Mouse (Mus musculus): Measurements from ENCODE around the gene Pdgfa.

Gene Pdgfa

DNA sequence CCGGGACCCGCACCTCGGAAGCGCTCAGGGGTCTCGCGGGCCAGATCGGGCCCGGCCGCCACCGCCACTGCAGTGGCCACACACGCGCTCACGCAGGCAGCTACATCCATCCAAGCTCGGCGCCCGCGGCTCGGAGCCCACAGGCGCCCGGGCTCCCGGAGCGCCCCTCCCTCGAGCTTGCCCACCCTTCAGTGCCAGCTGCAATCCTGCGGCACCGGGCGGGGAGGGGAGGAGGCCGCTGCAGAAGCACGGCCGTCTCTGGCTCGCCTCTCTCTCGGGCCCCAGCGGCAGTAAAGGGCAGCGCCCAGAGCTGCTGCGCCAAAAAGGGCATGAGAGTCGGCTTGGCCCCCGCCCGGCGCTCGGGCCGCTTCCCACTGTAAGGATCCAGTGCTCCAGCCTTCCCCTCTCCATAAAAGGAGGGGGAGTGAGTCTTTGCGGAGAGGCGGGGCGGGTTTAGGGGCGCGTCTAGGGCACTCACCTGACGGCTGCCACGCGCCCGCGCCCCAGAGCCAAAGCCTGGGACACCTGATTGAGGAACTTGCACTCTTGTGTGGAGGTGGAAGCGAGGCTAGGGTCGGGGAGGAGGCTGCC, 1.4 kb downstream of the Pdgfa start:
- peak; percentile 21; the same call in 1 of the 2 replicates for ATAC-seq (ENCODE audit: insufficient number of reproducible peaks, low FRiP score, low TSS enrichment)

DNA sequence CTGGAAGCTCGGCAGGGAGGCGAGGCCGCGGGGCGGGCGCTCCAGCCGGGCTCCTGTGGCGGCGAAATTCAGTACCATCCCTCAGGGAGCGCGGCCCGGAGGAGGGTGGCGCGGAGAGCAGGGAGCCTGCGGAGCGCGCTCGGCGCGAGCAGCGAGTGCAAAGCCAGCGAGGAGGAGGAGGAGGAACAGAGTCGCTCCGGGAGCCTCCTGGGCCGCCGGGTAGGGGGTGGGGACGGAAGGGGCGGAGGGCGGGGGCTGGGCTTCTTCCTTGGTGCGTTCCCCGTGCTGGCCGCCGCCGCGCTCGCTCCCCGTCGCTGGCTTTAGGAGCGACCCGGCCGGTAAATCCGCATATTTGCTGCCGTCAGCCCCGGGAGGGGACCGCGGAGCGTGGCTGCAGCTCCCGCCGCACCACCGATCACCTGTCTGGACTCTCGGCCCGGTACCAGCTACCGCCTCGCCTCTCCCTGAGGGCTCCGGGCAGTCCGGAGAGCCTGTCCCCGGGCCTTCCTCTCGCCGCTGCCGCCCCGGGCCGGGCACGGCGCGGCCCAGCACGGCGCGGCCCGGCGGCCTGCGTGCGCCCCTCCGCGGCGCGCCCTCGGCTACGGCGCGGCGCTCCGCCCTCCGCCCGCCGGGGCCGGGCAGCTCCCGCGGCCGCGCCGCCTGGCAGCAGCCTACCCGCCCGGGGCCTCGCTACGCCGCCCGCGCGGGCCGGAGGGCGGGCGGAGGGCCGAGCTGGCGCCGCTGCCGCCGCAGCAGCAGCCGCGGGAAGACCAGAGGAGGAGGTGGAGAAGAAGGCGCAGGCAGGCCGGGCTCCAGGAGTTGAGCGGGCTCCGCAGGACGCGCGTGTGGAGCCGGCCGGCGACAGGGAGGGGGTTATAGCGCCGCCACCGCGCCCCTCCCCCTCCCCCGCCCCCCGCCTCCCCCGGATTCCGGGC, 2.1 kb downstream of the Pdgfa start:
- ATAC-seq (ENCODE audit: insufficient number of reproducible peaks, low FRiP score, low TSS enrichment), result peak; percentile 33; the same call in 1 of the 2 replicates

DNA sequence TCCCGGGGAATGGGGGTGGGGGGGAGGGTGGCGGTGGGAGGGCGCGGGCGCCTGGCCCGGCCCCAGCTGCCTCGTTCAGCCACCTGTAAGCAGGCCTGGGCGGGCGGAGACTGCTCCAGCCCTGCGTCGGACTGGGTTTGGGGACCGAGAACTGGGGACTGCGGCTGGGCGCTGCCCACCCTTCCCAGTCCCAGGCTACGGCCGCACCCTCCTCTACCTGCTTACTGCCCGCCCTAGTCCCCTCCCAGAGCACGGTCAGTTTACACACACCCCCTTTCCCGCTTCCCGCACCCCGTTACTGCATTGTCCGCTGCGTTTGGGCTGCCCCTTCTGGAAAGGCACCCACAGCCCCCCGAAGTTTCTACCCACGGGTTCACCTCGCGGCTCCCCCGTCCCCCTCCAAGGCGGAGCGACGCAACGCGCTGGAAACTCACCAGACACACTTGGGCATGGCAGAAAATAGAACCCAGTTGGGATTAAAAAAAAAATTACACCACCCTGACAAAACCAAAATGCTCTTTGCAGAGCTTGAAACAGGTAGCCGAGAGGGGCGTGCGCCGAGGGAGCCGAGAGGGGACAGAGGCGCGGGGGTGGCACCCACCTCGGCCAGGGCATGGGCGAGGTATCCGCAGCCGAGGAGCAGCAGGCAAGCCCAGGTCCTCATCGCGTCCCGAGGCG, 2.9 kb downstream of the Pdgfa start:
- ATAC-seq (ENCODE audit: insufficient number of reproducible peaks, low FRiP score, low TSS enrichment), result no peak

DNA sequence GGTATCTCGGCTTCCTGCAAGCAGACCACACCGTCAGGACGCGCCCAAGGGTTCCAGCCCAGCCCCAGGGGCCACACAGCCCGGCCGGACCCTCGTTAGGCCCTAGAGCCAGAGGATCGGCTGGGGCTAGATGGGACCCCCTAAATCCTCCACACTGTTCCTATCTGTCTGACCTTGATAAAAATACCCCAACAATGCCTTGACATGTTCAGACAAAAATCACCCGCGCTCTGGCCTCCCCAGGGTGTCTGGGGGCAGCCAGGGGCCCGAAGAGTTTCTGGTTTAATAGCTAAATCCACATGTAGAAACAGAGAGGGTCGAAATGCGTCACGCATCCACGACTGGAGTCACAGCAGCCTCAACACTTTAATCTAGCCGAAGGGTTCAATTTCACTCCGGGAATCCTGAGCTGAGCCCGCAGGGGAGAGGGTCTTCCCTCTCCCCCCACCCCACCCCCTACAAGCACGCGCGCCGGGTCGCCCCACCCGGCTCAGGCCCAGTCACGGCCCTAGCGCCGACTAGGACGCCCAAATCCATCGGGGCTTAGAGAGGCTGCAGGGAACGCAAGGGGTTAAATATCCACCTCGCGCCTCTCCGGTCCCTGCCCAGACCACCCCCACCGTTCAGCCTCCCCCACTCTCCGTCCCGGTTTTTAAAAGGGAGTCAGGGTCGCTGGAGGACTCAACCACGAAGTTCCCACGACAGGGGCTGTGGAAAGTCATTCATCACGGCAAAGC, 3.6 kb downstream of the Pdgfa start:
- ATAC-seq (ENCODE audit: insufficient number of reproducible peaks, low FRiP score, low TSS enrichment), result no peak

DNA sequence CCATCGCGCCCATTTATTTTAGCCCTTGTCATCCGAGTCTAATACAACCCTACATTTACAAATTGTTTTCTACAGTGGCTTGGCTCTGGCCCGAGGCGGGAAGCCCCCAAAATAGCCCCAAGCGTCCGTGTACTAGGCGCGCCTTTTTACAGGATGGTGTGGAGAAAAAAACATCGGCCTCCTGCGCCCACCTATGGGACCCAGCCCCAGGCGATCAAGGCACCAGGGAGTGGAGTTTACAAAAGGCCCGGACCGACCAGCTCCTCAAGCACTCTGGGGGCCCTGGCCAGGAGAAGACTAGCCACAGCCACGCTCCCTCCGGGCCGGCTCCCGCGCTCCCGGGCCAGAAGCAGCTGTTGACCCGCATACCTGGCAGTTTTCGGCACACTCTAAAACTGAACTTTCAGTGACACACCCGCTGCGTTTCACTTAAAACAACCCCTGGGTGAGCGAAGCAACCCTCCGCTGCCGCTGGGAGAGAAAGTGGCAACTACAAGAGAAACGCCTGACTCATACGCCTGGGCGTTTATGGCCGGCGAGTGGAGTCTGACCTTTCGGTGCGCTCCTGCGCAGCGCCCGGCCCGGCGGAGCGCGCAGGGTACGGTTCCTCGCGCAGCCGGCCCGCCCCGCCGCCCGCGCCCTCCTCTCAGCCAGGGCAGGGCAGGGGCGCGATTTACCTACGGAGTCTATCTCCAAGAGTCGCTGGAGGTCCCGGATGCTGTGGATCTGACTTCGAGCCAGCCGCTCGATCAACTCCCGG, 4.4 kb downstream of the Pdgfa start:
- no peak for ATAC-seq (ENCODE audit: insufficient number of reproducible peaks, low FRiP score, low TSS enrichment)

DNA sequence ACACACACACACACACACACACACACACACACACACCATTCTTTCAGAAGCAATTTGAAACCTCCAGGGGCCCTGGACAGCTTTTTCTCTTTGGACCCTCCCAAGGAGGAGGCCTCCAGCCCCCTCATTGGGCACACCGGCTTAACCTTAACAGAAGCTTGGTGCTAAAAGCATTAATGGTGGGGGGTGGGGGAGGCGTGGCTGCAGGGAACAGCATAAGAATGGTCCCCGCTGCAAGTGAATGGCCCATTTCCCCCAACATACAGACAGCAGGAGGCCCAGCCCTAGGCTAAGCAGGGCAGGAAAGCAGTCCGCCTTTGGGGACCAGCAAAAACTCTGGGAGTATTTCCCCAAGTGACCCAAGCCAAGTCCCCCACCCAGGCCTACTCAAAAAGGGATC, 5.4 kb downstream of the Pdgfa start:
- ATAC-seq (ENCODE audit: insufficient number of reproducible peaks, low FRiP score, low TSS enrichment), result no peak

DNA sequence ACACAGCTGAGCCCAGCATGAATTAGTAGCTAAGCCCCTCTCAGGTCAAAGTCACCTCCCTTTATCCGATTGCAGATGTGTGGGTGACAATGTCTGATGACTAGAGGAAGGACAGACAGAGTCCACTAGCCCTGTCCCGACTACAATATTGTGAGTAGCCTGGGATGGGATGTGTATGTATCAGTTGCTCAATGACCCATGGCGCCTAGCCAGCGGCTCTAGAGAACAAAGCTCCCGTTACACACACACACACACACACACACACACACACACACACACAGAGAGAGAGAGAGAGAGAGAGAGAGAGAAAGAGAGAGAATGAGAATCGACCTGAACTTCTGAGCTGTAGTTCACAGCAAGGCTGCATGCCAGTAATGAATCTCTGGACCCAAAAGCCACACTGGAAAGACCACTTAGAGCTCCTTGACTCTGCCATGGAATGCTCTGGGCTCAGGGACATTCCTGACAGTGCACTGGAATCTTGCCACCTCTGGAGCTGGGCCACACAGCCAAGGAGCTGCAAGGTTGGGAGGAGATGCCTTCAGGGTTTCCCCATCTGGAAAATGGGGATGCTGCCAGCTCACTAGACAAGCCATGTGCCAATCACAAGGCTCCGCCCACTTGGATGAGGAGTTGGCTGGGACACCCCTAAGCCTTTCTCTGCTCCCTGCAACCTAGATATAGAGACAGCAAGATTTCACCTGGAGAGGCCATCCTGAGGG, 6.3 kb downstream of the Pdgfa start:
- no peak for ATAC-seq (ENCODE audit: insufficient number of reproducible peaks, low FRiP score, low TSS enrichment)

DNA sequence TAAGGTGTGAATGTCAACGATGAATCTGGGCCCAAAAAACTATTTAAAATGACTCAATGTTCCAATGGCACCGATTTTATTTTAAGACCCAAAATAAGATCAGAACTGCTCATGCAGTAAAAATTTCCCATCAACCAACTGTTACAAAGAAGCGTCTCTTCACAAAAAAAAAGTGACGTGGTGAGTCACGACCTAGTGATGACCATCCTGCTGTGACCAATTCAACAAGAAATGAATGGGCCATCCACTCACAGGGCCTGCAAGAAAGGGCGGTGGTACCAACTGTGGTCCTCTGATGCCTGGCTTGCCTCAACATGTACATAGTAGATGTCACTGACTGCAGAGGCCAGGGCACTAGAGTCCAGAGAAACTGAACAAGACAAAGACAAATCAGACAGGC, 7.6 kb downstream of the Pdgfa start:
- ATAC-seq (ENCODE audit: insufficient number of reproducible peaks, low FRiP score, low TSS enrichment), result no peak

DNA sequence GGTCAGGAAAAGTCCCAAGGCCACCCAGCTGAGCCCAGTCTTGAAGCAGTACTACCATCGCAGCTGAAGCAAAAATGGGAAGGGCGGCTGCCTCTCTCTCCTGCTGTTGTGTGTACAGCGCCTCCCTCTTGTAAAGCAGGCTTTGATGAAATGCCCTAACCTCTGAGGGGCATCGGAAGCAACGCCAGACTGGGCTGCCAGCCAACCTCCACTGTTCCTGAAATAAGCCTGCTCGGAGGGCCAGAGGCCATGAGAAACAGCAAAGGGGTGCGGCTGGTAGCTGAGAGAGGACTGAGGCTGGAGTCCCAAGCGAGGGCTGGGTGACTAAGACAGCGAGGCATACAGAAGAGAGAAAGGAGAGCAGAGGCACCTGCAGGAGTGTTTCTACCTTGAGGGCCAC, 8.4 kb downstream of the Pdgfa start:
- no peak for ATAC-seq (ENCODE audit: insufficient number of reproducible peaks, low FRiP score, low TSS enrichment)

DNA sequence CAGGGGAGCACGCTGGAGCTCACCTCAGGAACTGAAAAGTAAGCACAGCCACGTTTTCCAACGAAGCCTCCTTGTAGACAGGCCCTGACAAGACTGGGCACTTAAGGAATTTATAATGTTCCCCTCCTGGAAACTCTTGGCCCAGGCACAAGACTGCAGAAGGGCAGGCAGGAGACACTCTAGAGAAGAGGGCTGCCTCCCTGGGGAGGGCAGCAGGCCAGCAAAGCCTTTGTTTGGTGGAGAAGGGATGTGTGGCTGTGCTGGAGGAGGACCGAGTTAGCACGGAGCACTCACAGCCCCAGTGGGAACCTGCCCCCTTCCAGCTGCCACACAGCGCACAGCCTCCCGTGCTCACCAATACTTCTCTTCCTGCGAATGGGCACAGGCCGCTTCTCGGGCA, 9.2 kb downstream of the Pdgfa start:
- ATAC-seq (ENCODE audit: insufficient number of reproducible peaks, low FRiP score, low TSS enrichment), result no peak

DNA sequence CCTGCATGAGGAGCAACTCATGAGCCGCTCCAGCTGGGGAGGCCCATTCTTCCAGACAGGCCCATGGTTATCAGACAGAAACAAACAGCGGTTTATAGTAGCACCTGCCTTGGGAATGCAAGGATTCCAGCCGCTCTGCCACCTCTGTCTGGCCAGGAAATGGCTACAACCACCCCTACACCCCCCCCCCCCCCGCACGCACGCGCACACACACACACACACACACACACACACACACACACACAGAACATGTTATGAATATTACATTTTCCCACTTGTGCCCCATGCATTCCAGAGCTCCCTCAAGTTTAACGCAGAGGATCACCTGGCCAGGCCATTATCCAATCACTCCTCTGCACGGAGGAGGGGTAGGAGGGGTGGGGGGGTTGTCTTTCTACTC, 15.2 kb downstream of the Pdgfa start:
- no peak for ATAC-seq (ENCODE audit: insufficient number of reproducible peaks, low FRiP score, low TSS enrichment)

DNA sequence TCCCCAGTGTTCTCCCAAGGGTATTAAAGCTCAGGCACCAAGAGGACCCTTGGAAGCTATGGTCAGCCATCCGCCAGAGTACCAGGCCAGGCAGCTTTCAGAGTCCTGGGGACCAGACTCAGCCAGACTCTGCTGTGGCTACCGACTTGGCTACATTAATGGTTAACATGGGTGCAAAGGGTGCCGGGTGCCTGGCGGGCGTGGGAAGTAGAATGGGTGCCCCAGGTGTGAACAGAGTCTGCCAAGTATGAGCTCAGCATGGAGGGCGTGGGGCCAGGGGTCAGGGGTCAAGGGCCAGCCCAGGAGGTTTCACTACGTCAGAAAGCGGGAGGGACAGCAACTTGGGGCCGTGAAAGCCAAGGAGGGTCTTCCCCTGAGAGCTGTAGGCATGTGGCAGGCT, 16.6 kb downstream of the Pdgfa start:
- no peak for ATAC-seq (ENCODE audit: insufficient number of reproducible peaks, low FRiP score, low TSS enrichment)

DNA sequence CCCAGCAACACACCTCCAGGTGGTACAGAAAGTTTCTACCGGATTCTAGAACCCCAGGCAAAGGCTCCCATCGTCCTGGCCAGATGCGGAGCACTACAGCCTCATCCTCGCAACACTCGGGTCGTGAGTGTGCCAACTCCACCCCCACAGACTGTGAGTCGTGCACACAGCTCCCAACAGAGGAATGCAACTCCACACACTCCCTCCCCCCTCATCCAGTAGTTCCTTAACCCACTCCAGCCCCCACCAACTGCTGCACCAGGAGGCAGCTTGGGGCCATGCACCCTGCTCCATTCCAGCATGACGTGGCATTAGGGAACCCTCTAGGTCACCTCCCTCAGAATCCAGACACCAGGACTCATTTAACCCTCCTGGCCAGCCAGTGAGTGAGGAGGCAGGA, 17.3 kb downstream of the Pdgfa start:
- ATAC-seq (ENCODE audit: insufficient number of reproducible peaks, low FRiP score, low TSS enrichment), result no peak

DNA sequence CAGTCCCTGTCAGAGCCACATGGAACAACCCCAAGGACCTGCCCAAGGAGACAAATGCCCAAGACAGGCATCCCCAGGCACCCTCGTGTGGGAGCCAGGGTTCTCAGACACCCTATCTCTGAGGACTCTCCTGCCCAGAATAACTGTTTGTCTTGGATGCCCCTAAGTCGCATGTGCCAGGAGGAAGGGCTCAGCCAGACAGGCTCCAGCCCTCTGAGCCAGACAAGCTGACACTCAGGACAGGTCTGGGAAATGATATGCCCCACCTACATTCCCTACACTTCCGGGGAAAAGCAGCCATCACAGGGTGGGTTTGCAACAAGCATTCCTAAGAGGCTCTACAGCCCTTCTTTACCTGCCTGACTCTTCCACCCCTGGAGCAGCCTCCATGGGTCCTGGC, 19.4 kb downstream of the Pdgfa start:
- ATAC-seq (ENCODE audit: insufficient number of reproducible peaks, low FRiP score, low TSS enrichment), result no peak

DNA sequence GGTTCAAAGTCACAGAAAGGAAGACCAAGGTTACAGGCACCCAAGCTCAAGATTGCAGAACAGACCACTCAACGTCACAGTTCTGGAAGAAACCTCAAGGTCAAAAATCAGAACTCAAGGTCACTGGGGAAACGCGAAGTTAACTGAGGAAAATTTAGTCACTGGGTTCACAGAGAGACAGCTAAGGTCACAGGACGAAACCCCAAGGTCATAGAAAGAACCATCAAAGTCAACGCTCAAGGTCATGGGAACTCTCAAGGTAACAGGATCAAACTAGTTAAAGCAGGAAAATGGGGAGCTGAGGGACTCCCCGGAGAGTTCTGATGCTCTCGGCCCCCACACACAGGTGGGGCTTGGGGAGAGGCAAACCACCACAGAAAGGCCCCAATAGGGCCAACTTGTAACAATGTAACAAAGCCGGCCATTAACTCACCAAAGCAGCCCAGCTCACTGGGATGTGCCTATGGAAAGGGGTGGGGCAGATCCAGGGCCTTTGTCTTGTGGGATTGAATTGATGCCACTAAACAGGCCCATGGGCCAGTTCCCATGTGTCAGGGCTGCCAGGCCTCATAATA, 22.2 kb downstream of the Pdgfa start:
- ATAC-seq (ENCODE audit: insufficient number of reproducible peaks, low FRiP score, low TSS enrichment), result no peak

DNA sequence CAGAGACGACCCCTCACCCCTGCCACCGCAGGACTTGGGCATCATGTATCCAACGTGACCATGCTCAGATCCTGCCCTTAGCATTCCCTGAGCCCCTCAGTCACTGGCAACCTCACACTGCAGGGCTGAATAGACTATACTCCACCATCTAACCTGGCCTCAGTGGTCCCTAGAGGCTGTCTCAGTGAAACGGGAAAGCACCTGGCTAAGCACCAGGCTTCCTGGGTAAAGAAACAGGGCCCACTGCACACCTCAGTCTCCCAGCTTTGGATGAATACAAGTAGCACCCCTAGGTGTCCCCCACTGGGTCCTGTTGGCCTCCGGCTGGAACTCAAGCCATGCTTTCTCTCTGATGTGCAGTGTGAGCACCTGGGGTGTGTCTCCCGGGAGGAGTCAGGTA, 23.7 kb downstream of the Pdgfa start:
- ATAC-seq (ENCODE audit: insufficient number of reproducible peaks, low FRiP score, low TSS enrichment), result no peak

DNA sequence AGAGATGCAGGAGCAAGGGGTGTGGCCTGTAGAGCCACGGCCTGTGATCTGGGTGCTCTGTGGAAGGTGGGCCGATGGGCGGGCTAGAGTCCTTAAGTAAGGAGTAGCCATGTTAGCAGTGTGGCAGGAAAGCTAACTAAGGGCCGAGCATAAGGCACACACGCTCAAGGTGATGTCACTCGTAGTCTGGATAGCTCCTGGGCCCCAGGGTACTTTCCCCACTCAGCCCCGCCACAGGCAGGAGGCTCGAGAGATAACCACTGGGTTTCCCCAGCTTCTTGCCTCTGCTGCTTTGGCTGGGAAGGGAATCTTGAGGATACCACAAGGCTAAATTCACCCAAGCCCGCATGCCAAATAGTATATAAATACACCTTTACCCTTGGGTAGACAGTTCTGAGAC, 25.8 kb downstream of the Pdgfa start:
- ATAC-seq (ENCODE audit: insufficient number of reproducible peaks, low FRiP score, low TSS enrichment), result no peak

DNA sequence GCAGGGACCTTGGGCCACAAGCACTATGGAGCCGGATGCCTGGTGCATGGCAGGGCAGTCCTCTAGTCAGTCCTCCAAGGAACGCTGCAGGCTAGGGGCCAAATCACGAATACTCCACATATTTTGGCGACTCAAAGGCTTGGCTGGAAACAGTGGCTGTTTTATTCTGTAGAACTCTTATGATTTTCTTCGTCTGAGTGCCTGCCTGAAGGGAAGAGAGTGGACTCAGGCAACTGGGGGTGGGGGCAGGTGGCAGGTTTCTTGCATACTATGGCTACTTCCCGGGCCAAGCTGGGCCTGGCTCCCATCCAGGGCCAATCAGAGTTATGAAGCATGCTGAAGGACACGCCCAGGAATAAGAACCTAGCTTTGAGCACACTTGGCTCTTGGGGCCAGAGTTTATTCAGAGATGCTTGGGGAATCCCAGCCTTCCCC, 27.1 kb downstream of the Pdgfa start:
- ATAC-seq (ENCODE audit: insufficient number of reproducible peaks, low FRiP score, low TSS enrichment), result no peak
